Mouse (Mus musculus): ENCODE data around the gene Crebbp.
"Not testable (repeated sequence)": the region's sequence is repeated elsewhere in the genome, so short reads cannot be mapped to it uniquely, and the experiment has no call there.

Crebbp gene

GRCm38 (mm10) chr16:4213799-4214551, at the start of gene Crebbp:
Gene Crebbp (minus strand): TSS chr16:4213997.
- DNase-seq: peak; percentile 94

GRCm38 (mm10) chr16:4263486-4263885, 49.7 kb upstream of the Crebbp start:
- no peak for DNase-seq

GRCm38 (mm10) chr16:4257546-4257945, 43.7 kb upstream of the Crebbp start:
- no peak for DNase-seq

- DNase-seq: no peak
These were observed 35.0 kb upstream of the Crebbp start for GRCm38 (mm10) chr16:4248791-4249190.

- DNase-seq: not testable (repeated sequence)
These were observed 31.4 kb upstream of the Crebbp start for GRCm38 (mm10) chr16:4245241-4245640.

- no peak for DNase-seq
These were observed 22.3 kb upstream of the Crebbp start for GRCm38 (mm10) chr16:4236131-4236530.

GRCm38 (mm10) chr16:4235587-4235986, 21.8 kb upstream of the Crebbp start:
- DNase-seq: no peak

GRCm38 (mm10) chr16:4225841-4226240, 12.0 kb upstream of the Crebbp start:
- DNase-seq: no peak

GRCm38 (mm10) chr16:4214631-4215240, 939 bp upstream of the Crebbp start:
- no peak for DNase-seq

GRCm38 (mm10) chr16:4212963-4213798, 616 bp downstream of the Crebbp start:
- DNase-seq: peak; percentile 74 to 86

- DNase-seq: no peak
These were observed 1.4 kb downstream of the Crebbp start for GRCm38 (mm10) chr16:4212167-4212962.

- no peak for DNase-seq
These were observed 3.5 kb downstream of the Crebbp start for GRCm38 (mm10) chr16:4210290-4210689.

- no peak for DNase-seq
These were observed 10.2 kb downstream of the Crebbp start for GRCm38 (mm10) chr16:4203592-4203991.

GRCm38 (mm10) chr16:4199995-4200394, 13.8 kb downstream of the Crebbp start:
- DNase-seq: no peak

- no peak for DNase-seq
These were observed 14.2 kb downstream of the Crebbp start for GRCm38 (mm10) chr16:4199566-4199965.

GRCm38 (mm10) chr16:4198004-4198403, 15.8 kb downstream of the Crebbp start:
- DNase-seq: no peak

GRCm38 (mm10) chr16:4190166-4190565, 23.6 kb downstream of the Crebbp start:
- DNase-seq: no peak

GRCm38 (mm10) chr16:4175134-4175533, 38.7 kb downstream of the Crebbp start:
- no peak for DNase-seq

GRCm38 (mm10) chr16:4169530-4169929, 44.3 kb downstream of the Crebbp start:
- DNase-seq: no peak

GRCm38 (mm10) chr16:4168476-4168875, 45.3 kb downstream of the Crebbp start:
- no peak for DNase-seq

- DNase-seq: no peak
These were observed 52.9 kb downstream of the Crebbp start for GRCm38 (mm10) chr16:4160898-4161247.

- DNase-seq: peak in 1 of 2 experiments; percentile 55
These were observed 53.4 kb downstream of the Crebbp start for GRCm38 (mm10) chr16:4160246-4160897.
